In the genomic region with DNA sequence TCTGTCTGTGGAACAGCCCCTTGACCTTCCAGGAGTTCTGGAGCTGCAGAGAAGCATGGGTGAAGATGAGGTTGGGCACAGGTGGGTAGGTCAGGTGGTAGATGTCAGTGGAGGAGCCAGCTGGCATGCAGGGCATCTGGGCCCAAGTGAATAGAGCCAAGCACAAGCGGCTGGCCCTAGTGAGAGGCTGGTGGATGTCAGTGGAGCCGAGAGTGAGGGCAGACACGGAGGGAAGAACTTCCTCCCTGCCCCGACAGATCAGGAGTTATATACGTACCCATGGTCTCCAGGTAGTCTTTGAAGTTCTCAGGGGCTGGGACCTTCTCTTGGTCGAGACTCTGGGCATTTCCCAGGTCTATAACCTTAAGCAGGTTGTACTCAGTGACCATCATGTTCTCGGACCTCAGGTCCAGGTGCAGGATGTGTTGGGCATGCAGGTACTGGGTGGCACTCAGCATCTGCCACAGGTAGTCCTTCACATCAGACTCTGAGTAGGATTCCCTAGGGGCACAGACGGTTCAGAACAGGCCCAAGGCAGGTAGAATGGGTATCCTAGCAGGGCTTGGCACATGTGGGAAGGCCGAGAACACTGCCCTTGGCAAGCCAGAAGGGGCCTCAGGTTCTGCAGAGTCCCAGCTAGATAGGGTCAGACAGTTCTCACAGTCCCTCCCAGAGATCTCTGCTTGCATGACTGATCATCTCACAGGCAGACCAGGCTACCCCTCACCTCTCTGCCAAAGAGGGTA, we compare ENCODE assay signal across 8 mouse cellular contexts. TPM values are rescaled to one million over a fixed set of nuclear protein-coding genes. Genes with fewer than 3 reads are reported as not detected.
DNase-seq lines count a peak whose midpoint lies in the region; ATAC-seq and TF ChIP-seq lines count a peak whose summit lies in the region.

No protein-coding gene starts in this region.

- peaks cover 87% of the 10 kb centered on the region for H3K4me1 ChIP-seq in heart, embryonic 16.5 days (ENCODE audit: control insufficient read depth, insufficient read depth, low read length)
- H3K4me1 ChIP-seq in embryonic facial prominence, embryonic 10.5 days: peaks cover 16% of the 10 kb centered on the region
- H3K4me1 ChIP-seq in hindbrain, embryonic 14.5 days (replicated peaks; ENCODE audit: control insufficient read depth, insufficient read depth, low read length): 0 out of 2 replicates have a peak, but pooled peaks cover 3% of the 10 kb centered on the region
- H3K4me1 ChIP-seq in midbrain, embryonic 12.5 days: peaks cover 5% of the 10 kb centered on the region; the same call in 1 of the 2 replicates
- H3K4me1 ChIP-seq in lung, postnatal 0 days (ENCODE audit: insufficient read depth, low read depth, low read length): no peaks in the 10 kb centered on the region

- DNase-seq in heart, postnatal 14 days: no peak
- no peak for DNase-seq in embryonic facial prominence, embryonic 10.5 days (ENCODE audit: low spot score)
- no peak for DNase-seq in hindbrain, embryonic 14.5 days (ENCODE audit: low spot score)
- DNase-seq in thymus, postnatal 14 days: no peak
- no peak for DNase-seq in lung, postnatal 0 days (ENCODE audit: low spot score)

- ATAC-seq in heart, embryonic 16.5 days (replicated peaks; ENCODE audit: extremely low read depth, insufficient read depth, low FRiP score): no peak
- ATAC-seq in hindbrain, embryonic 14.5 days (ENCODE audit: low FRiP score): no peak
- no peak for ATAC-seq in midbrain, embryonic 12.5 days (ENCODE audit: low FRiP score, low read depth)
- ATAC-seq in inflammation-experienced regulatory T-cells, adult 6 months: no peak
- ATAC-seq in lung, postnatal 0 days: no peak

- intact Hi-C loops in heart, postnatal 14 days (cut with DNase I): no loop called here

- peaks cover 3% of the 10 kb centered on the region; the same call in 1 of the 2 replicates for H3K36me3 ChIP-seq in heart, embryonic 16.5 days (ENCODE audit: control insufficient read depth, insufficient read depth)
- peaks cover 7% of the 10 kb centered on the region for H3K36me3 ChIP-seq in embryonic facial prominence, embryonic 10.5 days (replicated peaks)
- peaks cover 17% of the 10 kb centered on the region for H3K36me3 ChIP-seq in hindbrain, embryonic 14.5 days (replicated peaks; ENCODE audit: control insufficient read depth, insufficient read depth)
- H3K36me3 ChIP-seq in midbrain, embryonic 12.5 days: peaks cover 11% of the 10 kb centered on the region
- no peaks in the 10 kb centered on the region; the same call in 1 of the 2 replicates for H3K36me3 ChIP-seq in lung, postnatal 0 days (ENCODE audit: insufficient read depth, low read length)

- no peaks in the 10 kb centered on the region for H3K9me3 ChIP-seq in heart, embryonic 16.5 days (replicated peaks; ENCODE audit: control insufficient read depth, low read length)
- H3K9me3 ChIP-seq in embryonic facial prominence, embryonic 10.5 days: no peaks in the 10 kb centered on the region
- H3K9me3 ChIP-seq in hindbrain, embryonic 14.5 days (ENCODE audit: control insufficient read depth, low read length): no peaks in the 10 kb centered on the region
- H3K9me3 ChIP-seq in midbrain, embryonic 12.5 days: no peaks in the 10 kb centered on the region
- no peaks in the 10 kb centered on the region for H3K9me3 ChIP-seq in lung, postnatal 0 days (ENCODE audit: low read length)

- no peak overlapping the region for H3K9ac ChIP-seq in heart, embryonic 16.5 days (ENCODE audit: low read length)
- no peak overlapping the region for H3K9ac ChIP-seq in hindbrain, embryonic 14.5 days
- H3K9ac ChIP-seq in midbrain, embryonic 12.5 days (replicated peaks): no peak overlapping the region
- H3K9ac ChIP-seq in lung, postnatal 0 days (replicated peaks; ENCODE audit: low read depth): no peak overlapping the region

- no peak overlapping the region for H3K4me3 ChIP-seq in heart, embryonic 16.5 days (ENCODE audit: low read length)
- peak overlapping the region; percentile 54 for H3K4me3 ChIP-seq in embryonic facial prominence, embryonic 10.5 days
- no peak overlapping the region; the same call in 1 of the 2 replicates for H3K4me3 ChIP-seq in hindbrain, embryonic 14.5 days (replicated peaks; ENCODE audit: low read length)
- no peak overlapping the region for H3K4me3 ChIP-seq in midbrain, embryonic 12.5 days
- H3K4me3 ChIP-seq in lung, postnatal 0 days (ENCODE audit: low read depth, low read length): no peak overlapping the region

- no peak for TF ChIP-seq CTCF in lung, postnatal 0 days (IDR thresholded peaks at IDR 0.05)

- peak overlapping the region; percentile 75 for H3K4me2 ChIP-seq in heart, embryonic 16.5 days (ENCODE audit: low read depth, low read length)
- H3K4me2 ChIP-seq in hindbrain, embryonic 14.5 days (replicated peaks): peak overlapping the region; percentile 67
- H3K4me2 ChIP-seq in midbrain, embryonic 12.5 days (replicated peaks): peak overlapping the region; percentile 63
- H3K4me2 ChIP-seq in lung, postnatal 0 days (replicated peaks; ENCODE audit: low read depth, low read length): no peak overlapping the region

- no peaks in the 10 kb centered on the region for H3K27me3 ChIP-seq in heart, embryonic 16.5 days (ENCODE audit: control insufficient read depth, insufficient read depth, low read length)
- peaks cover 55% of the 10 kb centered on the region for H3K27me3 ChIP-seq in embryonic facial prominence, embryonic 10.5 days (replicated peaks; ENCODE audit: low read depth, poor library complexity, severe bottlenecking)
- H3K27me3 ChIP-seq in hindbrain, embryonic 14.5 days (ENCODE audit: control insufficient read depth, insufficient read depth, low read length): peaks cover 8% of the 10 kb centered on the region; the same call in 1 of the 2 replicates
- peaks cover 45% of the 10 kb centered on the region for H3K27me3 ChIP-seq in midbrain, embryonic 12.5 days
- H3K27me3 ChIP-seq in lung, postnatal 0 days (replicated peaks; ENCODE audit: insufficient read depth, low read length): peaks cover 4% of the 10 kb centered on the region; the same call in 1 of the 2 replicates

- TF ChIP-seq EP300 in lung, postnatal 0 days (IDR thresholded peaks at IDR 0.05): no peak

- 83% methylated on average over 9 of the region's 9 CpGs for WGBS in heart, embryonic 16.5 days
- WGBS in embryonic facial prominence, embryonic 10.5 days: 84% methylated on average over 9 of the region's 9 CpGs
- 72% methylated on average over 9 of the region's 9 CpGs for WGBS in hindbrain, embryonic 14.5 days
- WGBS in midbrain, embryonic 12.5 days: 77% methylated on average over 9 of the region's 9 CpGs
- 77% methylated on average over 9 of the region's 9 CpGs for WGBS in lung, postnatal 0 days

- no peak overlapping the region for H3K27ac ChIP-seq in heart, embryonic 16.5 days (ENCODE audit: low read length)
- no peak overlapping the region for H3K27ac ChIP-seq in embryonic facial prominence, embryonic 10.5 days (replicated peaks)
- H3K27ac ChIP-seq in hindbrain, embryonic 14.5 days: no peak overlapping the region
- no peak overlapping the region for H3K27ac ChIP-seq in midbrain, embryonic 12.5 days (replicated peaks)
- H3K27ac ChIP-seq in lung, postnatal 0 days (ENCODE audit: low read length): no peak overlapping the region

RNA-seq across cellular contexts. Expression of a gene that starts 17.3 kb away (rescaled TPM):
- polyA plus RNA-seq in heart, embryonic 16.5 days (2015; fragmentation: Nextera tagmentation; extraction: Ambion mirVana): 37.1 and 40.3 TPM in 2 replicates
- total RNA-seq in heart, postnatal 14 days (2021): 10 to 100 TPM; 17.6 to 18.1 TPM
- polyA plus RNA-seq in embryonic facial prominence, embryonic 10.5 days (2016; fragmentation: Nextera tagmentation; extraction: Ambion mirVana): 19.0 and 19.1 TPM in 2 replicates
- polyA plus RNA-seq in hindbrain, embryonic 14.5 days (2014; fragmentation: Nextera tagmentation; extraction: Ambion mirVana): 18.9 and 22.1 TPM in 2 replicates
- 19.9 and 20.5 TPM in 2 replicates for polyA plus RNA-seq in midbrain, embryonic 12.5 days (2016; fragmentation: Nextera tagmentation; extraction: Ambion mirVana)
- 10 to 100 TPM; 18.8 to 24.0 (median 20.3) TPM for polyA plus RNA-seq in inflammation-experienced regulatory T-cells, adult 6 months (2017; shearing (Covaris generic))
- 19.1 and 20.2 TPM in 2 replicates for polyA plus RNA-seq in lung, postnatal 0 days (2015; fragmentation: Nextera tagmentation; extraction: Ambion mirVana)

RNA-seq across cellular contexts. Expression of a gene that starts 40.7 kb away (rescaled TPM):
- 33.9 and 35.2 TPM in 2 replicates for polyA plus RNA-seq in heart, embryonic 16.5 days (2015; fragmentation: Nextera tagmentation; extraction: Ambion mirVana)
- total RNA-seq in heart, postnatal 14 days (2021): 10 to 100 TPM; 22.0 to 28.0 TPM
- polyA plus RNA-seq in embryonic facial prominence, embryonic 10.5 days (2016; fragmentation: Nextera tagmentation; extraction: Ambion mirVana): 17.8 and 19.0 TPM in 2 replicates
- polyA plus RNA-seq in hindbrain, embryonic 14.5 days (2014; fragmentation: Nextera tagmentation; extraction: Ambion mirVana): 86.9 and 94.9 TPM in 2 replicates
- polyA plus RNA-seq in midbrain, embryonic 12.5 days (2016; fragmentation: Nextera tagmentation; extraction: Ambion mirVana): 87.2 and 87.5 TPM in 2 replicates
- polyA plus RNA-seq in inflammation-experienced regulatory T-cells, adult 6 months (2017; shearing (Covaris generic)): 1 to 10 TPM; 3.1 to 5.0 (median 4.2) TPM
- 21.6 and 28.6 TPM in 2 replicates for polyA plus RNA-seq in lung, postnatal 0 days (2015; fragmentation: Nextera tagmentation; extraction: Ambion mirVana)

RNA-seq across cellular contexts. Expression of a gene that starts 40.7 kb away (rescaled TPM):
- polyA plus RNA-seq in heart, embryonic 16.5 days (2015; fragmentation: Nextera tagmentation; extraction: Ambion mirVana): 0.26 and 0.39 TPM in 2 replicates
- under 1 TPM; 0.10 to 0.19 TPM for total RNA-seq in heart, postnatal 14 days (2021)
- 0.19 and 0.40 TPM in 2 replicates for polyA plus RNA-seq in embryonic facial prominence, embryonic 10.5 days (2016; fragmentation: Nextera tagmentation; extraction: Ambion mirVana)
- polyA plus RNA-seq in hindbrain, embryonic 14.5 days (2014; fragmentation: Nextera tagmentation; extraction: Ambion mirVana): 0.76 and 1.1 TPM in 2 replicates
- polyA plus RNA-seq in midbrain, embryonic 12.5 days (2016; fragmentation: Nextera tagmentation; extraction: Ambion mirVana): 0.64 and 0.86 TPM in 2 replicates
- under 1 TPM in 2 of 3 experiments, not detected in 1; 0.14 to 0.40 TPM for polyA plus RNA-seq in inflammation-experienced regulatory T-cells, adult 6 months (2017; shearing (Covaris generic))
- 0.62 and 0.83 TPM in 2 replicates for polyA plus RNA-seq in lung, postnatal 0 days (2015; fragmentation: Nextera tagmentation; extraction: Ambion mirVana)

RNA-seq across cellular contexts. Expression of a gene that starts 46.5 kb away (rescaled TPM):
- polyA plus RNA-seq in heart, embryonic 16.5 days (2015; fragmentation: Nextera tagmentation; extraction: Ambion mirVana): 21.8 and 27.5 TPM in 2 replicates
- total RNA-seq in heart, postnatal 14 days (2021): 10 to 100 TPM in 1 of 2 experiments, 1 to 10 TPM in 1; 3.9 to 14.1 TPM
- polyA plus RNA-seq in embryonic facial prominence, embryonic 10.5 days (2016; fragmentation: Nextera tagmentation; extraction: Ambion mirVana): 23.0 and 25.0 TPM in 2 replicates
- polyA plus RNA-seq in hindbrain, embryonic 14.5 days (2014; fragmentation: Nextera tagmentation; extraction: Ambion mirVana): 109 and 138 TPM in 2 replicates
- 177 and 223 TPM in 2 replicates for polyA plus RNA-seq in midbrain, embryonic 12.5 days (2016; fragmentation: Nextera tagmentation; extraction: Ambion mirVana)
- 1 to 10 TPM; 2.9 to 5.2 (median 4.3) TPM for polyA plus RNA-seq in inflammation-experienced regulatory T-cells, adult 6 months (2017; shearing (Covaris generic))
- polyA plus RNA-seq in lung, postnatal 0 days (2015; fragmentation: Nextera tagmentation; extraction: Ambion mirVana): 2.6 TPM in 2 replicates

RNA-seq across cellular contexts. Expression of a gene that starts 56.5 kb away (rescaled TPM):
- 172 and 176 TPM in 2 replicates for polyA plus RNA-seq in heart, embryonic 16.5 days (2015; fragmentation: Nextera tagmentation; extraction: Ambion mirVana)
- 100 to 1,000 TPM; 150 to 151 TPM for total RNA-seq in heart, postnatal 14 days (2021)
- polyA plus RNA-seq in embryonic facial prominence, embryonic 10.5 days (2016; fragmentation: Nextera tagmentation; extraction: Ambion mirVana): 255 and 258 TPM in 2 replicates
- polyA plus RNA-seq in hindbrain, embryonic 14.5 days (2014; fragmentation: Nextera tagmentation; extraction: Ambion mirVana): 682 and 743 TPM in 2 replicates
- 437 and 465 TPM in 2 replicates for polyA plus RNA-seq in midbrain, embryonic 12.5 days (2016; fragmentation: Nextera tagmentation; extraction: Ambion mirVana)
- 10 to 100 TPM; 12.8 to 24.5 (median 15.7) TPM for polyA plus RNA-seq in inflammation-experienced regulatory T-cells, adult 6 months (2017; shearing (Covaris generic))
- polyA plus RNA-seq in lung, postnatal 0 days (2015; fragmentation: Nextera tagmentation; extraction: Ambion mirVana): 168 and 169 TPM in 2 replicates
